Mouse (Mus musculus) kidney, adult 18-20 months (tissue): ENCODE measurements around the gene Isy1.

Experiments used
- DNase-seq: peaks from one replicate; pipeline ENCODE4 v3.0.0; 2021

Isy1 gene

DNA sequence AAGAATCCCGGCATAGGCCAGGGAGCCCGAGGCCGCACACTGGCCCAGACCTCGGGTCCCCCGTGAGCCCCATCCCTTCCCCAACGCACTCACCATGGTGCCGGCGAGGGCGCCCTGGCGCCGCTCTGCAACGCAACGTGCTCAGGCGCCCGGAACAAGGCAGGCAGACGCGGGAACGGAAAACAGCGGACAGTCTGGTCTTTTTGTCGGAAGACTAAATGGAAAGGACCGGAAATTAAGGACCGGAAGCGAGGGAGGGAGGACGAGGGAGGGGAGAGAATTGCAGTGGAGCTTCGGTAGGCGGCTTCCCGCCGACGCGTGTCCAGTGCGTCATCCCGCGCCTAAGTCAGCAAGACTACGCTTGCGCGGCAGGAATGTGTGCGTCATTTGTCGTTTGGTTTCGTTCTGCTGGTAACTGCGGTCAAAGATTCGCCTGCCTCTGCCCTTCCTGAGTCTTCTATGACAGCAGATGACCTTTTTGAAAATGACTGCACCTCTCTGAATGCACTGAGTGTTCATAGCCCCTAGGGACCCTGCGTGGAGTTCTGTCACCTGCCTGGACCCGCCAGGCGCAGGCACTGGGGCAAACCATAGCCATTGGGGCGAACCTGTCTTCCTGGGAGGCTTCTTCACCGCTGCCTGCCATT lies at the start of gene Isy1:
Isy1 (minus strand) TSS at position 248 of the 647 bp plus-strand sequence.
- DNase-seq, result peak; percentile 94

DNA sequence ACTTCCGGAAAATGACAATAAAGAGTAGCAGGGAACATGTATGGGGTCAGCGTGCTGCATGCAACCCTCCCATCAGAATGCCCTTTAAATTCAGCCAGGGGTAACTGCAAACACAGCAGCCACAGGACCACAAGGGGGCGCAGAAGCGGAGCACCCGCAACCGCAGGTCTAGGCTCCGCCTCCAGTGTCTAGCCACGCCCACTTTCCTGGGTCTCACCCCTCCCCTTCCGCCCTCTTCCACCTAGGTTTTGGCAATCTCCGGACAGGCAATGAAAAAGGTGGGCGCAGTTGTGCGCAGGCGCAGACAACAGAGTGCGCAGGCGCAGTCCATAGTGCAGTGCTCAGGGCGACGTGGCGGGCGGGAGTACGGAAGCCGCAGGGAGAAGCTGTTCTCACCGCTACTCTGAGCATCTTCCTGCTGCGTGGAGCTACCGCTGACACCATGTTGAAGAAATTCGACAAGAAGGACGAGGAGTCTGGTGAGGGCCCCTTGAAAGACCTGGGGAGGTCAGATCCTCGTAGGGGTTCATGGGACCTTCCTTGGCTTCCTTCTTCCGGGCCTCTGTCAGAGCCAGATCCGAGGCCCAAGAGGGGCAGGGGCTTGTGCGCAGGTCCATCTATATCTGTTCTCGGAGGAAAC lies 49.1 kb upstream of the Isy1 start, which contains the start of gene Copg1:
Copg1 (plus strand) TSS at position 221 of the 640 bp plus-strand sequence.
- peak; percentile 100 for DNase-seq

DNA sequence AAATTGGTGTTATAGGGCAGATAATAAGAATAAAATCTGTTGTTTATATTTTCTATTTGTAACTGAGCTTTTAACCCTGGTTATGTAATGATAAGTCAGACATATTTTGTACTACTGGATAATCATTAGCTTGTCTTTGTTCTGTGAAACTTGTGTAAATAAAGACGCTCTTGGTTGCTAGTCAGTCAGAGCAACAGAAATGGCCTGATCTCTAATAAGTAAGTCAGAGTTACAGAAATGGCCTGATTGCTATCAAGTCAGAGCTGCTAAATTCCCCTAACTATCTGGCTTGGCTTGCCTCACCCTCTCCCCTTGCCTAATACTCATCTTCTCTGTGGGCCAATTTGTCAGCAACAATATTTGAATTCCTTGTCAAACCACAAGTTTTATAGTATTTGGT lies 48.1 kb upstream of the Isy1 start:
- no peak for DNase-seq

DNA sequence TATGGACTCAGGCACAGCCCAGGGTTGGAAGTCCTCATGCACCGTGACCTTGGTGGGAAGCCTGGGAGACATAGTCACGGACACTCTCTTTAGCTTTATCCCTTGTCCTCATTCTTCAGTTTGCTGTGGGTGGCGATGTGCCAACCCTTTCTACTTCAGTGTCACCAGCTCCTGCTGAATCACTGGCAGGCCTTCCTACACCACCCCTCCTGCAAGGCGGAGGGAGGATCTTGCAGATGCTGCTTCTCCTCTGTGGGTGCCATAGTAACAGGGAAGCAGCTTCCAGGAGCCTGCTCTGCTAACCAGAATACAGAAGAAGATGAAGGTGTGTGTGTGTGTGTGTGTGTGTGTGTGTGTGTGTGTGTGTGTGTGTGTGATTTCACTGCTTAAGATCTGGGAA lies 44.2 kb upstream of the Isy1 start:
- no peak for DNase-seq

DNA sequence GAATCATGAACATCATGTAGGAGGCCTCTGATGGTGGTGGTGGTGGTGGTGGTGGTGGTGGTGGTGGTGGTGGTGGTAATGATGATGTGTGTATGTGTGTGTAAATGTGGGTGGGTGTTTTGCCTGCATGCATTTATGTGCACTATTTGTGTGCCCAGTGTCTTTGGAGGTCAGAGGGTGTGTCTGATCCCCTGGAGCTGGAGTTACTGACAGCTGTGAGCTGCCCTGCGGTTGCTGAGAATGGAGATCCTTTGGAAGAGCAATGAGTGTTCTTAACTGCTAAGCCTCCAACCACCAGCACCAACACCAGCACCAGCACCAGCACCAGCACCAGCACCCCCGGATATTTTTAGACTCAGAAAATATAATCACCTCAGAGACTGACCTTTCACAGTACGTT lies 43.6 kb upstream of the Isy1 start:
- no peak for DNase-seq

DNA sequence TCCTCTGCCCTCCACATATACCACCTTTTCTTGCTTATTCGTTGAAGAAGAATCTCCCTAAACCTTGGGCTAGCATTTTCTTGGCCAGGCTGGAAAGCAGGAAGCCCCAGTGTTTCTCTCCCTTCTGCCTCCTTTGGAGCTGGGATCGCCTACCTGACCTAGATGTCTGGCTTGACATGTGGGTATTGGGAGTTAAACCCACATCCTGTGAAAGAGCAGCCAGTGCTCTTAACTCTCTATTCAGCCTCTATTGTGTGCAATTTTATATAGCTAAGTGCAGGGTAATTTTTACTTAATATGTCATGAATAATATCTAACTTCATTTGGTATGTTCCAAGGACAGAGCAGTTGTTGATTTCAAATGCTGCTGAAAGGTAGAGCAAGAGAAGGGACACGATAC lies 41.0 kb upstream of the Isy1 start:
- DNase-seq, result no peak

DNA sequence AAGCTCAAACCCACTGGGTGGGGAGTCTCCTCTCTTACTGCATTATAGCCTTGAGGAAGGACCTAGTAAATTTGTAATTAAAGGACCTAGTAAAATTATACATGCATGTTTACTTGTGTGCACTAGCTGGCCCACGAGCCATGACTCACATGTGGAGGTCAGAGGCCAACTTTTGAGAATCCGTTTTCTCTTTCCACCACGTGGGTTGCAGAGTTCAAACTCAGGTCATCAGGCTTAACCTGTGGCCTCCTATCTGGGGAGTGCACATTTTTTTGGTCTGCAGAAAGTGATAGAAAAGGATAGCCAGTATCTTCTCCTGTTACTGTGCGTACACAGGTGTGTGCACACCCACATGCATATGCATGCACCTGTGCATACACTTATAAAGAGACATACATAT lies 40.4 kb upstream of the Isy1 start:
- DNase-seq, result no peak

DNA sequence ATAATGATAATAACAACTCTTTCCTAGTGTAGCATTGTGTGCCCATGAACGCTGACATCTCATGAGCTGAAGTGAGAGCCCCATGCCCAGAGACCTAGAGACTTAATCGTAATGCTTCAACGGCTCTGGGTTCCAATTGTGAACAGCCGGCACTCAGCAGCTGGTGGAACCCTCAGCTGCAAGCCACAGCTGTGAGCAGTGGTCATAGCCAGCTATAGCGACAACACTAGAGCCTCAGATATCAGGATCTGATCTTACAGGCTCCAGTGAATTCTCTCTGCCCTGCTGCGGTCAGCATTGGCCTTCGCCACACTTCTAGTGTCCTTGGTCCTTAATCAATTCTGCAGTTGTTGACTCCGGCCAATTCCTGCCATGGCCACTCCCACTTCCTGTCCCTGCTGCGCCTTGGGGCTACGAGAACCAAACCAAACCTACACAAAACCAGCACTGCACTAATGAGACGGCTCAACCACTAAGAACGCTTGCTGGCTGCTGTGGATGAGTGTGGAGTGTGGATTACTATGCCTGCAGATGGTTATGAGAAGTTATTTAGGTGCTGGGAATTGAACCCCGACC lies 37.6 kb upstream of the Isy1 start:
- peak; percentile 62 for DNase-seq

DNA sequence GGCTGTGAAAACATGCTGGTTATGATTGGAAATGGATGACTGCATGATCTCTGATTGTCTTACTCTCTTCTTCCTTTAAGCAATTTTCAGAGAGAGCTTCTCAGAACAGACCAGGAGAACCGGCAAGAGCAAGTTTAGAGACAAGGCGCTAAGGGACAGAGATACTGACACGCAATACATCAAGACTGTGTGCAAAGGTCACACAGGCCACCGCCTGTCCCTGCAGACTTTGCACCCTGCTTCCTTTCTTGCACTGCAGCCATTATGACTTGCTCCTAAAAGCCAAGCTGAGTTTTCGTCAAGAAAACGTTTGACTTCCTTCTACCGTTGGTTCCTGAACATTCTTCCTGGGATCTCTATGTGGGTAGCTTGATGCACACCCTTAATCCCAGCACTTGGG lies 37.0 kb upstream of the Isy1 start:
- DNase-seq, result peak; percentile 21

DNA sequence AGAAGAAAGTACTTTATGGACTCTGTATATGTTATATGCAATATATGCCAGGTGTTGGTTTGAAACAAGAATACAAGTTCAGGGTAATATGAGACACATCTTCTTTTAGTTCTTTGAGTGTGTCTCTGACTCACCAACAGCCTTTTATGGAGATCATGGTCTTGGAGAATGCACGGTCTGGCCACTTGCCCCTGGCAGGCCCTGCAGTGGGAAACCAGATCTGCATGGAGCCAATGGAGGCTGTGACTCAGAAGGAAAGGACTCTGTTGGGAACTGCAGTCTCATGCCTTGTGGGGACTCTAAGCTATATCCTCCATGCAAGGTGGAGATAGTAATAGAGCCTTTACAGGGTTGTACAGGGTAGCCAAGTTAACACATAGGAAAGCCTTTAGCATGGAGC lies 36.5 kb upstream of the Isy1 start:
- DNase-seq, result no peak

DNA sequence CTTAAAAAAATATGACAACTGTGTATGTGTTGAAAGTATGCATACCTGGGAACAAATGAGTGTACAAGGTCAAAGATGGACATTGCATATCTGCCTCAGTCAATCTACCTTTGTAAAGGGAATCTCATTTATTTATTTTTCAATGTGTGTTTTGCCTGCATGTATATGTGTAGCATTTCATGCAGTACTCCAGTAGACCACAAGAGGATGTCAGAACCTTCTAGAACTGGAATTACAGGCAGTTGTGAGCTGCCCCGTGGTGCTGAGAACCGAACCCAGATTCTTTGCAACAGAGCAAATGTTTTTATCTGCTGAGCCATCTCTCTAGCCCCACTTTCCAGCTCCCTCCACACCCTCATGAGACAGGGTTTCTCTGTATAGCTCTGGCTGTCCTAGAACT lies 35.4 kb upstream of the Isy1 start:
- no peak for DNase-seq

DNA sequence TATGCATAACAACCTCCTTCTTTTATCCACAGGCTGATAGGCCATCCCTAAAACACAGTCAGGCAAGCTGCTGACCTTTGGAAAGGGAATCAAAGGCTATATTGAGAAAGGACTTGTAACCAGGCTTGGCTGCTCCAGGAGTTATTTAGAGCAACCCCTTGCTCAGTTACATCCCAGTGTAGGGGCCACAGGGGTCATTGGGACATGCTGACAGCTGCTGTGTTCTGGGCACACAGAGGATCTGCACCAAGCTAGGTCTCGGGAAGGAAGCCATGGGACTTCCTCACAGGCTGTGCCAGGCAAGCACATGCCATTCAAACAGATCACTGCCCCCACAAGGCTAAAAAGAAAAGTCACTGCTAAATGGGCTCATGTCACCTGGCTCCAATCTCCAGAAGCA lies 34.5 kb upstream of the Isy1 start:
- no peak for DNase-seq

DNA sequence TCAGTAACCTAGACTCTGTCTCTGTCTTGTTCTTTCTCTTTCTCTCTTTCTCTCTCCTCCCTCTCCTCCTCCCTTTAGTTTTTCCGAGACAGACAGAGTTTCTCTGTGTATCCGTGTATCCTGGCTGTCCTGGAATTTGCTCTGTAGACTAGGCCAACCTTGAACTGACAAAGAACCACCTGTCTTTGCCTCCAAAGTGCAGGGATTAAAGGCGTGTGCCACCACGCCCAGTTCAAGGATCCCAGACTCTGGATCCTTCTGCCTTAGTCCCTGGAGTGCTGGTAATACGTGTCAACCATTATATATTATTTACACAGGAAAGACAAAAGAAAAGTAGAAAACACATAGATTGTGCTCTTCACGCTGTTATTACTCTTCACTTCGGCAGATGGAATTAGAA lies 32.6 kb upstream of the Isy1 start:
- DNase-seq, result no peak

DNA sequence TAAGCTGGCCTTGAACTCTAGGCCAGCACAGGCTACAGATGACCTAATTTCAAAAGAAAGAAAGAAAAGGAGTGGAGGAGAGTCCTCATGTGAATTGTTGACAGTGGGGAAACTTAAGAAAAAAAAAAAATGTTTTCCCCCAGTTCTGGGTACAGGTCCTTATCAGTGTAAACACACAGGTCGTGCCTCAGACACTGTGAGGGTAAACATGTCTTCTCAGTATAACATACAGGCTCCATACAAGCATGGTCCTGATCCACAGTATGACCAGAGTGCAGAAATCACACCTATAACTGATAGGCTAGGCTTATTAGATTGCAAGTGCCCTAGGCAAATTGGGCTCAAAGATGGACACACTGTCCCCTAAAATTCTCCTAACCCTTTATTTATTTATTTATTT lies 31.8 kb upstream of the Isy1 start:
- DNase-seq, result no peak

DNA sequence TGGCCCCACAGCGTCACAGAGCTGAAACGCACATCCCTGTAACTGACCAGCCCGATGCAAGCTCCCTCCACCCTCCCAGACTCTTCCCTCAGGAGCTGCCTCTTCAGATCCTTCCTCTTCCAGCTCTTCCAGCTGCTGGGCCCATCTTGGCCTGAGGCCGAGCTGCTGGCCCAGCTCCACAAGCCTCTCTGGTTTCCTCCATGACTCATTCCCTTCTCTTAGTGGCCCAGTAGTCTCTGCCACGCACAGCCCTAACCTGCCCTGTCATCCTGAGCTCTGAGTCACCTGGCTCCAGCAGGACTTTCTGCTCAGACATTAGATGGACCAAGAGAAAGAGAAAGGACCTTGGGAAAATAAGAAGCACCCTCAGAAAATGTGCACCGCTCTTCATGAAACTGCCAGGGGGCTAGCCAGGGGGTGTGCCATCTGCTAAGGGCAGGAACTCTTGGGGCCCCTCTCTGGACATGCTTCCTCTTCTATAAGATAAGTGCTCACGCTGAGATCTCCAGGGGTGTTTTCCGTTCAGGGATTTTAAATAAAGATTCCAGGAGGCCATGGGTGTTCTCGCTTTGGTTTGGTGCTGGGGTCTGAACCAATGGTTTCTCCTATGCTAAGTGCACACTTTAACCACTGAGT lies 30.4 kb upstream of the Isy1 start:
- DNase-seq, result peak; percentile 51

DNA sequence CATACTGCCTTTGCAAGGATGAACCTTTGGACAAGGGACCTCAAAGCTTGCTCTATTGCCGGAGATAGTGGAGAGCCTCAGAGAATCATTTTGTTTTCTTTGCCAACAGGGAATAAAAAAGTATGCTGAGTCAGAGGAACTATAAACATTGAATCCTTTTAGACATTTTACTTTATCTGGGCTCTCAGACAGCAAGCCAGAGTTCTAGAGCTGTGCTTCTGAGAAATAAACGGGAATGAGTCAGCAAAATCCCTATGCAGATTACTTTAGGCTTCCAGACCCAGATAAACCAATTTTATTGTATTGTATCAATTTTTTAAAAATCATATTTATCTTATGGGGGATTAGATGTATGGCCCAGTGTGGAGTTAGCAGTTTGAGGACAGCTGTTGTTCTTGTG lies 28.7 kb upstream of the Isy1 start:
- DNase-seq, result no peak

DNA sequence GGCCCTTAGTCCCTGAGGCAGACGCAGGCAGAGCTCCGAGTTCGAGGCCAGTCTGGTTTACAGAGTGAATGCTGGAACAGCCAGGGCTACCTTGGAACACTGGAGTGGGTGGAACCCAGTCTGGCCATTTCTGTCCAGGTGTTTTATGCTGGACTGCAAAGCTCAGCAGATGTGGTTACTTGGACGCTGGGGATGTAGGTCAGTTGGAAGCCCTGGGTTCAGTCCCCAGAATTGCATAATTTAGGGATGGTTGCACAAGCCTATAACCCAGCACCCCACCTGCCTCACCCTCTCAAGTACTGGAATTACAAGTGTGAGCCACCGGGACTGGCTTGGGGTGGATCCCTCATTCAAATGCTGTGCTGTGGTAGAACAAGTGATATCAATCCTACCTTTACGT lies 27.6 kb upstream of the Isy1 start:
- DNase-seq, result no peak

DNA sequence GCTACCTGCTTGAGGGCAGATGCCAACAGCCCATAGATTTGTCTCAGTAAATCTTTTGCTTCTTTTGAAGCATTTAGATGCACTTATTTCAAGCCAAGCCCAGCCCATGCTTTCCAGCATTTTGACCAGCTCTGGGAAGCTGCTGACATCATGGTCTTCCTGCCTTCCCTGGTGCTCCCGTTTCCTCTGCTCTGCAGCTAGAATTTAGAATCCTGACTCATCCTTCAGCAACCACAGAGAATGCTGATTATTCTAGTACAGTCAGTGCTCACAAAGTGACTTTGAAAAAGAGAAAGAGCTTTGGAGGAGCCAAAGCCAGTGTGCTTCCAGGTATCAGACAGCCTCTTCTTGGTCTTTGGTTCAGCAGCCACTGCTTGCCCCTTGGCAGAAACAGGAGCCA lies 18.5 kb upstream of the Isy1 start:
- no peak for DNase-seq

DNA sequence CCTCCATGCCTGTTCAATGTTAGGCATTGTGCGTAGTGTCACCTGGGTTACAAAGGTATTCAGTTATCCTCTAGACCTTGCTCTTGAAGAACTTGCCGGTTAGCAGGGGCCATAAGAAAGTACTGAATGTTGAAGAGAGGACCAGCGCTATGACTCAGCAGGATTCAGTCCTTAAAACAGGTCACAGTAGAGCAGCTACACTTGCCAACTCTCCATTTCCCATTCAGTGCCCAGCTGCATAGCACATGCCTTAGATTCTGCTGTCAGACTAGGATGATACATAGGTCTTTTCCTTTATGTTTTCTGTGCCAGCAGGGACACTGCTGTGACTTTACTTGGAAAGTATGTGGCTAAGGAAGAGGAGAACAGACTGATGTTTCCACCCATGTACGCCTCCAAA lies 14.8 kb upstream of the Isy1 start:
- no peak for DNase-seq

DNA sequence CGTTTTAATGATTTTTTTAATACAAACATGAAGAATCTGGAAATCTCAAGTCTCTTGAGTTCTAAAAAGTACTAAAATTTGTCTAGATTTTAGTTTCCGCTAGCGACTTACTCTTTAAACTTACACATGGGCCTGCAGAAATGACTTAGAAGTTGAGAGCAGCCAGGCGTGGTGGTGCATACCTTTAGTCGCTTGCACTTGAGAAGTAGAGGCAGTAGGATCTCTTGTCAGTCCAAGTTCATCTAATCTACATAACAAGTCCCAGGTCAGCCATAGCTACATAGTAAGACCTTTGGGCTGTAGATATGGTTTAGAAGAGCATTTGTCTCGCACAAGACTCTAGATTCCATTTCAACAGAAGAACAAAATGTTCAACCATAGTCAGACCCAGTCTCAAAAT lies 13.3 kb upstream of the Isy1 start:
- no peak for DNase-seq

DNA sequence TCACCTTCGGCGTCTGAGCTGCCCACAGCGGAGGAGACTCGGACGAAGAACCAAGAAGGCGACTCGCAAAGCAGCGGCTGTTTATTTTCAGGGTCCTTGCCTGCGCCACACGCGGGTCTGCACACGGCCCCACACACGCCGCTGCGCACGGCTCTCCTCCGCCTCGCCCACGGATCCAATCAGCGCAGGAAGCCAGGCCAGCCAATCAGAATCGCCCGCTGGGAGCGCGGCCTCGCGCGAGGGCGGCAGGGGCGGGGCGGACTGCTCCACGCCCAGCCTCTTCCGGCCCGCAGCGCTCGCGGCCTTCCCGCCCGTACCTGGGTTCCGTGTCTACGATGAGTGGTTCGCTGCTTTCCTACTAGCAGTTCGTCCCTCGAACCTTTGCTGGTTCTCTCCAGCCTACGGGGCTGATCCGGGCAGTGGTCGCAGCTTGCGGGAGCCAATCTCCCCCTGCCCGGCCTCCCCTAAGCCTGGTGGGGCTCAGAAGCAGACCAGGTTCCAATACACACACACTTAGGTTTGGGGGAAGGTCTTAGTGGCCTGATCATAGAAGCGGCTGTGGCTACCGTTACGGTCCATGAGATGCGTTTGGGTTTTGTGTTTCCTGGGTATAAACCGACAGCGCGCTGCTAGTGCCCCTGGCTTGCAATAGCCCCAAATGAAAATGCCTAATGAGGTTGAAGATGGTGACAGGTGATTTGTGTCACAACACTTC lies 12.5 kb upstream of the Isy1 start, which contains the start of gene Cnbp:
Cnbp (minus strand) TSS at position 207 of the 715 bp plus-strand sequence.
- peak; percentile 95 for DNase-seq

DNA sequence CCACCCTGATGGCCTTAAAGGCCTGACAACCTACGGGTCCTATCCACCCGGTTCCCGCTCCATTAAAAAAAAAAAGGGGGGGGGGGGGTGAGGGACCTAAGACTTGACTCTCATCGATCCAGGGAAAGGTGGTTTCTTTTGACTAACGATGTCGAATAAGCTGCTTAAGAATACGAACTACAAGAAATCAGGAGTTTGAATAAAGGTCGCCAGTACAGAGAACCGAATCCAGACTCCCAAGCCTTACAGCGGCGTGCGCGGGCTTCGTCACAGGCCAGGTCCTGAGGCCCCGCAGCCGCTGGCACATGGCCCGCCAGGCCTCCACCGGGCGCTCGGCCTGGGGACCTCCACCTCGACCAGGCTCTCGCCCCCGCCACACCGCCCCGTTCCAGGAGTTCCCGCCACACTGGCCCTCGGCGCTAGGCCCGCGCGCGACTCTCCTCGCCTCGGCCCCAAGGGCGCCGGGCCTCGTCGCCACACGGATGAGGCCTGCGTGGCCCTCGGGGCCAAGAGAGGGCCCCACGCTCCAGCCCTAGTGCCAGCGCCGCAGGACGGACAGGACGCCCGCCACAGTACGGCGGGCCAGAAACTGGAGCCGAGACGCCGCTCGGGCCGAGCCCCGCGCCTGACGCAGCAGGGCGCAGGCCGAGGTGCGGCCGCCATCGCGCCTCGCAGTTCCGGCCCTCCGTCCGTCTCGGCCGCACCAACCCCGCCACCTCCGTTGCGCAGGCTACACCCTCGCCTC lies 11.7 kb upstream of the Isy1 start:
- DNase-seq, result peak; percentile 73

DNA sequence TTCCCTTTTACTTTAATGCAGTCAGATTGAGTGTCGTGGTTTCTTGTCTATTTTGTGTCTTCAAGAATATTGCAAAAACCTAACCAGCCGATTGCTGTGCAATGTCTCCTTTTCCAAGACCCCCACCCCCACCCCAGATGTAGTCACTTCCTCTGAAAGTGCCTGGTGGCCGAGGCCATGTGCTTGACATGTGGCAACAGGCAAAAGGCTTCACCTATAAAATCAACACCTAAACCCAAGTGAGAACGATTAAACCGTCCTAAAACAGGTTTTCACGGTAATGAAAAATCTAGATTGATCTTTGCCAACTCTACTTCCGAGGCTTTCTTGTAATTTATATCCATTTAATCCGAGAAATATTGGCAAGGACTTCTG lies 11.2 kb upstream of the Isy1 start:
- no peak for DNase-seq
